Mouse (Mus musculus): ENCODE data around the gene Bcl2l2.

The Bcl2l2 gene

DNA sequence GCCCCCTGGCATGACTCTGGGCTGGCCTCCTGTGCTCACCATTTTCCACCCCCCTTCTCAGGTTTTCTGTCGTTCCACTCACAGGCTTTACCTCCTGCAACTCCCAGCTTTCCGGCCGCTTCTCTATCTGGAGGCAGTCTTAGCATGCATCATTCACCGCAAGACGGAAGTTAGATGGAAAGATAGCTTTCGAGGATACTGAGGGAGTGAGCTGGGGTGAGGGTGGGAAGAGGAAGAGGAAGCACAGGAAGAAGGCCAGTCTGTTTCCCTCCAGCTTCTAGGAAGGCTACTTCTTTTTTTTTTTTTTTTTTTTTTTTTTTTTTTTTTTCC, 53.6 kb downstream of the Bcl2l2 start:
- no peak for DNase-seq (ENCODE audit: low spot score)

DNA sequence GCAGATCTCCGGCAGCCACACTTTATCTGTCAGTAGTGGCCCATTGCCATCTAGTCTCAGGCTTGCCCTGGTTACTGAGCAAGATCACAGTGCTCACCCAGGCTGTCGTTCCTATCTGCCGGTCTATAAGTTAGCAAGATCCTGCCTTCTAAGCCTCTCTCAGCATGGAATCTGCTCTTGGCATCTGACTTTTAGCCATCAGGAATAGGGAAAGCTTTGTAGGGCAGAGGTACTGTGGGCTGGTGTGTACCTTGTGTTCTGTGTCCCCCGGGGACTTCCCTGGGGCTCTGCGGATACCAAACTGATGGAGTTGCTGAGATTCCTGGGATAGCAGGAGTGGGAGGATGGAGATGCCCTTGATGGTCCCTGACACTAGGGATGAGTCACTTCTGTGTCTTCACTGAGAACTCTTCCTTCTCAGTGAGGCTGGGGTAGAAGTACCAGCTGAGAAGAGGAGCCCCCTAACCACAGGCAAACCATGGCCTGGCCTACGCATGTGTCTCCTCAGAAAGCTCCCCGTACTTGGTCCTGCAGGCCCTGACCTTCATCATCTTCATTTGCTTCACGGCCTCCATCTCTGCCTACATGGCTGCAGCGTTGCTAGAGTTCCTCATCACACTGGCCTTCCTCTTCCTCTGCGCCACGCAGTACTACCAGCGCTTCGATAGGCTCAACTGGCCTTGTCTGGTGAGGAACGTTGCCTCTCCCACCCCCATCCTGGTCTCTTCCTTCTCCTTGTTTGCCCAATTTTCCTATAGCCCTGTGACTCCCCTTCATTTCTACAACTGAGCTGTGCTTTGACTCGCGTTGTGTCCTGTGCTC, 54.4 kb downstream of the Bcl2l2 start:
- DNase-seq (ENCODE audit: low spot score): no peak
